Mouse (Mus musculus) hematopoietic stem cell, adult 5-6 weeks (primary cell): ENCODE data around the gene Dpp6. TPM values are rescaled to one million over a fixed set of nuclear protein-coding genes. Genes with fewer than 3 reads are reported as not detected.

ENCODE experiments used
- ATAC-seq, 2 experiments: fragments of 125-278 bp in 1 of 2; replicated peaks in 1 of 2; 2 replicates each; pipeline ENCODE4 v1.8.0; 2016 to 2017; ENCODE audit warnings: inconsistent platforms in 2 of 2, mild to moderate bottlenecking in 2 of 2, moderate number of reproducible peaks in 2 of 2, low read depth in 1 of 2, moderate TSS enrichment in 1 of 2; ENCODE audit not compliant: low FRiP score in 2 of 2, poor library complexity in 2 of 2, severe bottlenecking in 2 of 2, insufficient read depth in 1 of 2, low TSS enrichment in 1 of 2
- total RNA-seq: library from RNA; stranded (forward); fragments of 172-1452, 232-1000 nt; gene quantifications from 2 replicates; pipeline ENCODE4 v1.2.3, GENCODE M21; 2017

Gene Dpp6
- total RNA-seq, 1 experiment from 2014 or later, result 0.20 TPM

DNA sequence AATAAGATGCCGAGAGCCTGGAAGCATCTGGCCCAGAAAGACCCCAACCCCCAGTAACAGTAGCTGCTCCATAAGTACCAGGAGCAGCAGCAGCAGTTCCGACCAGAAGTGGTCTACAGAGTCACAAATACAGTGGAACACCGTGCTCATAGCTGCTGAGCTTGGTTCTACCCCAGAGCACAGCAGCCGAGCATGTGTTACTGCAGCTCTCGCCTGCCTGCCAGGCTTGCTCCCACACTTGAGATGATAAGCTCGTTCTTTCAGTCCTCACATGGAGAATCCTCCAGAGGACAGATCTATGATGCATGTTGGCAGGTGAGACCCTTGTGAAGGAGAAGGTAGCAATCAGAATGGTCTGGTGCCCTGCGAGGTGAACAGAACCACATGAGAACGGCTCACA lies 474.4 kb downstream of the Dpp6 start:
- no peak for ATAC-seq

DNA sequence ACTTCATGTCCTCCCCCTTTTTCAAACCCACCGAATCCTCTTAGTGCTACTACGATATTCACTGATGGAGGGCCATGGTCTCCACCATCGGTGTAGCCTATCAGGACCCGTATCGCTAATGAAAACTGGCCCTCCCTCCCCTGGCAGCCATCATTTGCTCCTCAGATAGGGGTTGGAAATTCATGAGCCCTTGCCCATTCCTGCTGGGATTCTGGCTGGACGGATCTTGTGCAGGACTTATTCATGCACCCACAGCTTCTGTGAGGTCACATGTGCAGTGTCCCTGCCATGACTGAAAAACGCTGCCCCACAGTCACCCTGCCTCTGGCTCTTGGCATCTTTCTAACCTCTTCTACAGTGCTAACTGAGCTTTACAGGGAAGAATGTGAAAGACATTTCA lies 475.2 kb downstream of the Dpp6 start:
- no peak for ATAC-seq

DNA sequence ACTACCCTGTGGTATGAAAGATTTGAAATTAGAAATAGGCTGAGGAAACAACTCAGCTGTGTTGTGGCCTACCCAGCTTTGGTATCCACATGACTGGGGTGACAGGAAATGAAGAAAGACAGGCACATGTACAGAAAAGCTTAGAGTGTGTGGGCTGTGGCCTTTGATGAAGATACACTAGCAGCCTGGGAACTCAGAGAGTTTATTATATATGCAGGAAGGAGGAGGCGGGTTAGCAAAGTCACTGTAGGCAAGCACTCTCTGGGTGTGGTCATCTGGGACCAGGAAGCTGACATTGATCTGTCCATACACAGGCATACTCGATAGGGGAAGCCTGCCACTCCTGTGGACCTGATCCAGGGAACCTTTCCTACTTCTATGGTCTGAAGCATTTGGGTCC lies 487.1 kb downstream of the Dpp6 start:
- ATAC-seq, result peak in 1 of 2 experiments; percentile 17; a peak in 1 of 4 replicates

DNA sequence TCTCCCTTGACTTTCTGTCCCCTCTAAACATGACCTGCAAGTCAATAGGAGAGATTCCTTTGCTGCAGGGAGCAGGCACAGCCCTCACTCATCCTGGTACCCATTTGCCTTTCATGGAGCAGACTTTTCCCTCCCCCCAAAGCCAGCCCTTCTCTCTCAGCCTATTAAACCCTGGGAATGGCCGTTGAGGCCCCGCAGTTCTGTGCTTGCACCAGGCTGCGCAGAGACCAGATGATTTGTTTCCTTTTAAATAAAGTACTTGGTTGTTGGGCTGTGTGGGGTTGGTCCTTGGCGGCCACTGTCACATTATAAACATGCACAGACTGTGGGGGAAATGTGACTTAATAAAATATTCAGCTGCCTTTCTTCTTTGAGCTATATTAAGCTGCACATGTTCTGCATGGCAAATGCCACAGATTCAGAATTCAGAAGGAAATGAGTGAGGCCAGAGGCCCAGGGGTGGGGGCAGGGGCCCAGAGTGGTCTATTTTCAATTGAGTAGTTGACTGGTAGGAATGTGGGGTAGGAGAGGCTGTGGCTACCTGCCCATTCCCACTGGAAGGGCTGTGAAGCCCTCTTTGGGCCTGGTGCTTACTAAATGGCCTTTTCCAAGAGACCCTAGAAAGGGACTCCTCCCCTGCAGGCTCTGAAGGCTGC lies 489.6 kb downstream of the Dpp6 start:
- no peak for ATAC-seq

DNA sequence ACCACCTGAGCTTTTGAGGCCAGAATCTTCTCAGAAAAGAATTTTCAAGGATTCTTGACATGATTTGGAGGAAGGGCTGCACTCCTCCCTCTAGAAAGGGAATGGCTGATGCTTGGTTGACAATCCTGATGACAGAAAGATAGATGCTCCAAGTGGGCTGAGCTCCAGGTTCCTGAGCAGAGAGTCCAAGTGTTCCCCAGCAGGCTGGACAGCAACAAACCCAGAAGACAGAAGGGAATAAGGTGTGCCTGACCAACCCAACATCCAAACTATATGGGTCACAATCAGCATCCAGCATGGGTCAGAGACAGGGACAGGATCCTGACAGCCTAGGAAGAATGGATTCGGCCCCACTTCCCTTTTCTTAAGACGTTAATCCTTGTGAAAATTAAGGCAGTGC lies 493.2 kb downstream of the Dpp6 start:
- ATAC-seq, result no peak

DNA sequence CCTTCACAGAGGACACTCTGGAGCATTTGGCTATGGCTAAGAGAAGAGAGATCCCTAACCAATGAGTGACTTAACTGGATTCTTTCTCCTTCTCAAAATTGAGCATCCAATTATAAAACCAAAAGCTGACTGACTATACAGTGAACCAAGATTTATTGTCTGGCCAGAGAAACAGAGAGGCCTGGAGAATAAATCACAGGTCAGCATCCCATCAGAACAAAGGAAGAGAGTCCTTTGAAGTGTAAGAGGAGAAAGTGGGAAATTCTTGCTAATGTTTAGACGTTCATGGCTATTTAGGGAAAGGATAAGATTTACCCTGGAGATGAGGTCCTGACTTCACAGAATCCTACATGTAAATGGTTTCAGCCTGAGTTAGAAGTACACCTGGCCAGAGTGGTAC lies 499.7 kb downstream of the Dpp6 start:
- ATAC-seq, result no peak

DNA sequence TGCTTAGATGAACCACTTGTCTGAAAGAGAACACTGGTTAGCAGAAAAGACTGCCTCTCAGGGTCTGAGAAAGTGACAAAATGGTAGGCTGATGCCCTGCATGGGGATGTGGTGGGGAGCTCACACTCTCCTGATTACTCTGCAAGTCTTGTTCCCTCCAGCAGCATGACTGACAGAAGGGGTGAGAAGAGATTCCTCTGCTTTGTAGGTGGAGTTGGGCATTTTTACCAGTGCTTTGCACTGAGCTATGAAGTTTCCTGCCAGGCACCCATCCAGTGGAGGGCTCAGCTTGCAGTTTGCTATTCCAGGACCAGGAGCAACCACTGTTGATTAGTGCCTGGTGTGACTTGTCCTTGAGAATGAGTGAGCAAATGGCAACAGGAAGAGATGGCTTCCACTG lies 500.3 kb downstream of the Dpp6 start:
- no peak for ATAC-seq

DNA sequence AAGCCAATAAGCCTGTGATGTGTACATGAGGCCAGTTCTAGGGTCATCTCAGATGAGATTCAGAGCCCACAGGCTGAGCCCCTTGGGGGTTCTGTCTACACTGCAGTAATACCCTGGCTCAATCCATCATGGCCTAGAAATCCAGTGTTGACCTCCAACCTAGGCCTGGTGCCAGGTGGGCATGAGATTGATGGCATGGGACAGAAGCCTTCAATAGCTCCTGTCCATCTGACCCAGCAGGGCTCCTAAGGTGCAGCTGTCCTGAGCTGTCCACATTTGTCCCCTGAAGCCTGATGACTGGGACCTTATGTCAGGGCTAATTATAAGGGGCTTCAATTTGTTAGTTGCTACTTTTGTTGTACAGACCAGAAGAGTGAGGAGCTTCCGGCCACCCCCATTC lies 500.8 kb downstream of the Dpp6 start:
- no peak for ATAC-seq

DNA sequence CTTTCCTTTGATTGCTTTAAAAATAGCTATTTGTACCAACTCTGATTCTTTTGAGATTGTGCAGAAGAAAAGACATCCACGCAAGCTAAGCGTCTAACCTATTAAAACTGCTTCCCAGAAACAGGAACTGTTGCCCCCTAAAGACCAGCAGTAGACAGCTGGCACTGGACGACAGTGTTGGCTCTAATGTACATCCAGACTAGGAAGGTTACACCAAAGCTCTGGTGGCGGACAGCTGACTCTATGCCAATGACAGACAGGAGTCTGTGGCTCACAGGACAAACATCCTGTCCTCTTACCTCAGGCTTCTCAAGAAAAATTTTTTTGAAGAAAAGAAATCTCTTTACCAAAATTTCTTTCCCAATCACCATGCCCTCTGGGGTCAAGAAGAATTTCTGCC lies 502.7 kb downstream of the Dpp6 start:
- ATAC-seq, result no peak

DNA sequence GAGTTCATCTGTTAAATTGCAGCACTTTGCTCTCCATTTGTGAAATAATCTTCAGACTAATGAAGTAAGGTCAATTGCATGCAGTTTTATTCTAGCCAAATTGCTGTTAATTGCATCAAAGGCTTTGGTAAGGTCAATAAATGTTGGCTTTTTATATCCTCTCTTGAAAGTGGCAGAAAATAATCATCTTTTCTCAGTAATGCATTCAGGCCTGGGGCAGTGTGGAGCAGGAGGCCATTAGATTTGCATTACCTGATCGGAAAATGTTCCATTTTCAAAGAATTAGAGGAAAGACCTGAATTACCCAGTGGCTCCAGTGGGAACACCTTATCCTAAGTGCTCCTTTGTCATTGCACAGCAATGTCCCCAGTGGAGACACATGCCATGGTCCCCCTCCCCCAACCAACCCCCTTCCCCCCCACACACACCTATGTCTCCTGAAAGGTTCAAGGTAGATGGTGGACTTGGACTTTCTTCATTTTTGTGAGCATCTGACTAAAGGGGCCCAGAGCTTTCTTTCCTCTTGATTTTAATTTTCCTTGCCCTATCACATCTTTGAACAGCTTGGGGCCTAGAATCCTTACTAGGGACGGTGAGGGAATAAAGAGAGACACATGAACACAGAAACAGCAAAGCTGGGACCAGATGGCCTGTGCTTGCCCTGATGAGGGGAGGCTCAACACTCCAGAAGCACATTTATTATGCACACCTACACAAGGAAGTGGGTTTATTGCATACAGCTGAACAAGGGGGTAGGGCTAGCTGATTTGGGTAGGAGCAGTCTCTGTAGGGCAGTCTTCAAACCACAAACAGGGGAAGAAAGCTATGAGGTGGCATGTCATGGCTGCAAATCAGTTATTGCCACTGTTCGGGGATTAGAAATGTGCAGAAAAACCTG lies 506.1 kb downstream of the Dpp6 start:
- ATAC-seq, result no peak

DNA sequence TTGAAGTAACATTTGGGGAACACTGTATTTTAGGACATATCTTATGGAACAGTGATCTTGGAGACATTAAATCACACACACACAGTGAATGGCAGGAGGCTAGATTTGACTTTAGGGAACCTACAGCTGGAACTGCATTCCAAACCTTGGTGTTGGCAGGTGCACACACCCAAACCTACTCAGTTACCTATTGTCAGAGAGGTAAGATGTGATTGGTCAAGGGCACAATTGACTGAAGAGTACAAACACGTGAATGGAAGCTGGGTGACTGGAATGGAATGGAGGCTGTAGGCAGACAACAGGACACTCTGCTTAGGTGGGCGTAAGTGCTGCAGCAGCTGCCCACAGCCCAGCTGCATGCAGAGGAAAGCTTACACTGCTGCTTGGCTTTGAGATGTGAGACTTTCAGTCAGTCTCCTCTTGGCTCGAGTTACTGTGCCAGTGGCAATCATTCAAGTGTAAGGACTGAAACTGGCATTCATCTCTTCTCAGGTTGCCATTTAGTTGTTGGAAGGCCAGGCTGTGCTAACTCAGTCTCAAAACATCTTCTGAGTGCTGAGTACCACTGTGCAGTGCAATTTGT lies 507.4 kb downstream of the Dpp6 start:
- no peak for ATAC-seq

DNA sequence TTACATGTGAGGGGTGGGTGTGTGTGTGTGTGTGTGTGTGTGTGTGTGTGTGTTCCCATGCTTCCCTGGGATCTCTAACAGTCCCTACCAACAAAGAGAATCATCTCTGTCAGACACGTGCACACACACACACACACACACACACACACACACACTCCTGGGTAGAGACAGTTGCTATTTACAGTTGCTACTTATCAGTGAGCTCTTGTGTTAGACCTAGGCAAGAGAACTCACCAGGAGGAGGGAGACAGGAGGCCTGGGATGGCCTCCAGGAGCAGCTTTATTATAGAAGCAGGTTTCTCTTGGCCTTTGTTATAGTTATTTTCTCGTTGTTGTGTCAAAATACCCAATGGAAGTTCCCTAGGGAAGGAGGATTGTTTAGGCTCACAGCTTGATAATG lies 519.7 kb downstream of the Dpp6 start:
- ATAC-seq, result no peak

DNA sequence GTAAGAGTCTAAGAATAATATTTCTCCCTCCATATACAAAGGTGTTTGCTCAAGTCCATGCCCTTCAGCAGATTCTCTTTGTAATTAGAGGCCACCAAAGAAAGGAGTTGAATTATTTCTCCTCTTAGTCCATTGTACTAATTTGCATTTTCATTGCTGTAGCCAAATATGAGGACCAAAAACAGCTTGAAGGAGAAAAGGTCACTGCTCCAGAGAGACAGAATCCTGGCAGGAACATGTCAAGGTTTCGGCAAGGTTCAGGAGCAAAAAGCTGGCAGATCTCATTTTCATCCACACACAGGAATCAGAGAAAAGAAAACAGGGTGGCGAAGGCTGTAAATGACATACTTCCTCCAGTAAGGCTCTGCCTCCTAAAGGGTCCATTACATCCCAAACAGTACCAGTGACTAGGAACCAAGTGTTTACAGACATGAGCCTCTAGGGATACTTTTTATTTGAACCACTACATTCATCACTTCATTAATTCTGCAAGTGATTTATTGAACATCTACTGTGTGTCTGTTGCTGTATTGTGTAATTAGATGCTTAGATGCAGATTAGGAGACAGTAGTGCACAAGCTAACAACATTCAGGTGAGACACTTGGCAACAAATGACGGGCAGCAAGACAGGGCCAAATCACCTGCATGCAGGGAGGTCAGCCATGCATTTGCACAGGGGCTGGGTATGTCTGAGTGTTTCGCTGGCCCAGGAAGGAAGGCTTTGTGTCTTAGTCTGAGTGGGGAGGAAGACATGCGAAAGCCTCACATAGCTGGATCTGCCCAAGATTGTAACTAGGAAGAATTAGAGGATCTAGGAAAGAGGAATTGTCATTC lies 522.4 kb downstream of the Dpp6 start:
- no peak for ATAC-seq

DNA sequence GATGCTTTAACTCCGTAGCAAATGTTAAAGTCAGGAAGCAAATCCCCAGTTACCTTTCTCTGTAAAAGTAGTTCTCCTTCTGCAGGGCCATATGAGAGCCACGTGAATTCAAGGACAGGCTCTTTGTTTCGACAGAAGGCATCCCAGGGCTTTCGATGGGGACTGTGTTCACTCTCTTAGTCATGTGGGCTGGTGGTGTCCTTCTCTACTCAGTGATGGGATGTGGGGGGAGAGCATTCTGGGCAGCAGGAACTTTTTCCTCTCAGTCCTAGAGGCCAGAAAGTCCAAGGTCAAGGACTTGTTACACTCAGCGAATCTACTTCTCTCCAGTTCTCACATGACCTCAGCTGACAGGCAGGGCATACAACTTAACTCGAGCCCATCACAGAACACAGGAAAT lies 525.3 kb downstream of the Dpp6 start:
- ATAC-seq, result no peak

DNA sequence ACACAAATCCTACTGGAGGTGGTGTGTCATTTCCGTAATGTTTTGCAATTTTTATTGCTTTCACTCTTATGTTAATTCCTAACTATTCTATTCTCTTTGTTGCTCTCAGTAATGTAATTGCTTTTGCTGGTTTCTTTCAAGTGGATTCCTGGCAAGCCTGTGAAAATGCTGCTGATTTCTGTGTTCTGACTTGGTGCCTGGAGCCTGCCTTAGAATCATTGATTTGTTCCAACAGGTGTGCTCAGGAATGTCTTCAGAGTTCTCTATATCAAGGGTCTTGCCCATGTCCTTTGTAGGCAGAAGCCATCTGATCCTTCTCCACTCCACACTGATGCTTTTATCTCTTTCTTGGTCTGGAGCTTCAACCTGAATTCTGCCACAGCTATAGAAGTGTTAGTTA lies 526.6 kb downstream of the Dpp6 start:
- ATAC-seq, result no peak

DNA sequence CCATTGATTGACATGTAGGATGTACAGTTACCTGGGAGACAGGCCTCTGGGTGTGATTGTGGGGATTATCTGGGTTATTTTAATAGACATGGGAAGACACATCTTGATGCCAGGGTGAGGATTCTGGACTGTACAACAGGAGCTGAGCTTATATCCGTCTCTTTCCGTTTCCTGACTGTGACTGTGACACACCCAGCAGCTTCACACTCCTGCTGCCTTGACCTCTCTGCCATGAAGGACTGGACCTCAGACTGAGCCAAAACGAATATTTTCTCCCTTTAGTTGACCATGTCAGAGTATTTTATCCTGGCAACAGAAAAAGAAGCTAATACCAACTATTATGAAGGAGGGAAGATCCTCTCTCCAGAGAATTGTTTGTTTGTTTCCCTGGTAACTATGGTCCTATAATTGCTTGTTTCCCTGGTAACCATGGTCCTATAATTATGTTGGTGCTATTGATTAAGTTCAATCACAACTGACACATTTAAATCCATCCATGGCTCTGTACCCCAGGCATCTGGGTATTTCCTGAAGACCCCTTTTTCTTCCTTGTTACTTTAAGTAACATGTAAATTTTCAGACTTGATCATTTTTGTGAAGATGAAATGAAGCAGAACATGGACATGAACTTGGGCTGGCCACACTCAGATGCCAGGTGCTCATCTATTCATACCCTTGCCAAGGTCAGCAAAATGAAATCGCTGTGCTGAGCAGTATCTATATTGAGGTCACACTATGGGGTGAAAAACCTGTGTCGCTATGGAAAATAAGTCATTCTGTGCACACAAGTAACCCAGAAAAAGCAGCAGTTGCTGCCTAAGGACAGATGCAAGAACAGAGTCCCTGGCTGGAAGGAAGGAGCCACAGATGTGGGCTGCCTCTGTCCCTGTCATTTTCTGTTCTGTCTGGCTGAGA lies 531.4 kb downstream of the Dpp6 start:
- ATAC-seq, result no peak

DNA sequence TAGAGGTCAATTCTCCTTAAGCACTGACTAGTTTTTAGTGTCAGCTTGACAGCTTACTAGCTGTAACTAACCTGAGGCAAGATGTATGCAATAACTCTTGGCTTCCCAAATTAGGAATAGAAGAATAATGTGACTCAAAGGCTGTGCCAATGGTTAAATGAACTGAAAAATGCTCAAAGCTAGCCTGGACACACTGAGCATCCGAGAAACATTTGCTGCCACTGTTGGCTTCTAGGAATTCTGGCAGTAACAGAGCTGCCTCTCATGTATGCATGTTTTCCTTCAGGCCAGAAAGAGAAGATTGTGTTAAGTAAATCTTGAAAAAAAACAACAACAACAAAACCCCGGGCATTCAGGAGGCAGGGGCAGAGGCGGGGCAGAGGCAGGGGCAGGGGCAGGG lies 540.6 kb downstream of the Dpp6 start:
- ATAC-seq, result no peak
